Mouse (Mus musculus): Measurements from ENCODE around the gene E2f2. TPM values are rescaled to one million over a fixed set of nuclear protein-coding genes. Genes with fewer than 3 reads are reported as not detected.

Gene E2f2
- polyA plus RNA-seq, 1 experiment from 2014 or later, result 0.91 TPM

DNA sequence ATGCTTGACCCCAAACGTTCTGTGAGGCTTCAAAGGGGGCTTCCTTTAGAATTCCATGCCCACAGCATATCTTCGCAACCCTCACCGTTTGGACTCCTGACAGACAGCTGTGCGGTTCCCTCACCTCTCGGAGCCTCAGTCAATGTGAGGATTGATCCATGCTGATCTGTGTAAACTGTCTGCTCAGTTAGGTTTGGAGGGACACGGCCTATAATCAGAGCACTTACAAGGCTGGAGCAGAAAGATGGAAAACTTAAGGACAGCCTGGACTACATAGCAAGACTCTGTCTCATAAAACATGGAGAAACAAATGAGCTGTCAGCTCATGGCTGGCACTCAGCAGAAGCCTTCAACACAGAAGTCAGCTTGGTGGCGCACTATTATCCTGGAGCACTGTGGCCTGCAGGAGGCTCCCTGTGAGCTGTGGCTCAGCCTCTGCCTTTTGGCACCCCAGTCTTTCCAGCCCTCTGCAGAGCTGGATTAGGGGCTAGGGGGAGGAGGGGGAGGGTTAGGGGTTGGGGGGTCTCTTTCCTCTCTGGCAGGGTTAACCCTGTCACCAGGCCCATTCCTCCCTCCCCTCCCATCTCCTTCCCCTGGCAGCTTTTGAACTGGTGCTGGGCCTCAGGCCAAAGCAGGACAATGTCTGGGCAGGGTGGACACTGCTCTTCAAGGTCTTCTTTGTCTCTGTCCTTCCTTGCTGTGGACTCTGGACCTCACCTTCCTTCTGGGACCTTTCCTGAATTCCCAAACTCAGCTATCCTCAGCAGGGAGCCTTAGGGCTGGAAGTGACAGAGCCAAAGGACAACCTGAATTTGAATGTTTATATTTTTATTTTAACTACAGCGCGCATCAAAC, 36.1 kb upstream of the E2f2 start:
- WGBS, result 45% methylated on average over 9 of the region's 9 CpGs
- Histone ChIP-seq H3K4me3 (ENCODE audit: low read depth, low read length) (no peak overlapping the region), H3K4me1 (replicated peaks; ENCODE audit: control insufficient read depth, insufficient read depth) (peaks cover 6% of the 10 kb centered on the region; the same call in 1 of the 2 replicates), H3K9ac (ENCODE audit: low read length) (peak overlapping the region; percentile 18; the same call in 1 of the 2 replicates), H3K27ac (replicated peaks) (peak overlapping the region; percentile 93), H3K9me3 (ENCODE audit: control insufficient read depth, low read length) (no peaks in the 10 kb centered on the region), H3K36me3 (ENCODE audit: control insufficient read depth, insufficient read depth, low read length) (no peaks in the 10 kb centered on the region), H3K4me2 (replicated peaks; ENCODE audit: low read depth) (peak overlapping the region; percentile 90; the same call in 1 of the 2 replicates), H3K27me3 (ENCODE audit: control insufficient read depth, insufficient read depth, low read length) (no peaks in the 10 kb centered on the region)
- ATAC-seq (ENCODE audit: low FRiP score, low TSS enrichment) (no peak), DNase-seq (ENCODE audit: low spot score) (no peak)
- TF ChIP-seq CTCF (IDR thresholded peaks at IDR 0.05; ENCODE audit: low read depth), result peak; percentile 55
- TF ChIP-seq EP300 (optimal IDR thresholded peaks at IDR 0.05), result no peak

DNA sequence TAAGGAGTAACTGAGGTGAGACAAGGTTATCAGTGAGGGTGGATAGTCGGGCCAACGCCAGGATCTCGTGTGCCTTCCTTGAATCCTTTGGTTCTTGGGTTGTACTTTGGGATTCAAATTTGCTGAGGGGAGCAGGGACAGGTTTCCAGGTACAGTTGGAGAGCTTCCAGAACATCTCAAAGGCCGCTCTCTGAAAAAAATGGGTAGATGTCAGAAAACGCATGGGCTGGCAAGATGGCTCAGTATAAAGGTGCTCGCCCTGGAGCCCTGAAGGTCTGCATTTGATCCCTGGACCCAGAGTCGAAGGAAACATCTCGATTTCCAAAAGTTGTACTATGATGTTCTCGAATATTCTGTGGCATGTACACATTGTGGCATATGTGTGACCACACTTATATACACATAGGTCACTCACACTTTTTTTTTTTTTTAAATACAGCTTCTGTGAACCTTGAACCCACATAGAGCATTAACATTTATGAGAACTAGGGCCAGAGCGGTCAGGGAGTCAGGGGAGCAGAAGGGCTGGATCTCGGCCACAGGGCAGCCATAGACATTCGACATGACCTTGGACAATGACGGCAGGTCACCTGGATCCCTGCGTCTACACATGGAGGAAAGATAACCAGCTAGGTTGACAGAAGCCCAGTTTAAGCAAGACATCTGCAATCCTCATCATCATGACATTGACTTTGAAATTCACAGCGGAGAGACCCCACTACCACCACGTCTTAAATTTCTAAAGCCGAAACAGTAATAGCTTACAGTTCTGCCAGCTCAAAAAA, 32.7 kb upstream of the E2f2 start:
- Histone ChIP-seq H3K9me3 (ENCODE audit: control insufficient read depth, low read length) (no peaks in the 10 kb centered on the region), H3K4me1 (replicated peaks; ENCODE audit: control insufficient read depth, insufficient read depth) (peaks cover 17% of the 10 kb centered on the region), H3K9ac (ENCODE audit: low read length) (no peak overlapping the region), H3K36me3 (ENCODE audit: control insufficient read depth, insufficient read depth, low read length) (no peaks in the 10 kb centered on the region), H3K27me3 (ENCODE audit: control insufficient read depth, insufficient read depth, low read length) (no peaks in the 10 kb centered on the region), H3K4me3 (ENCODE audit: low read depth, low read length) (peak overlapping the region; percentile 16; the same call in 1 of the 2 replicates), H3K27ac (replicated peaks) (peak overlapping the region; percentile 97), H3K4me2 (replicated peaks; ENCODE audit: low read depth) (peak overlapping the region; percentile 30; the same call in 1 of the 2 replicates)
- no peak for TF ChIP-seq EP300 (optimal IDR thresholded peaks at IDR 0.05)
- no peak for TF ChIP-seq CTCF (IDR thresholded peaks at IDR 0.05; ENCODE audit: low read depth)
- ATAC-seq (ENCODE audit: low FRiP score, low TSS enrichment), result no peak
- no peak for DNase-seq (ENCODE audit: low spot score)
- 47% methylated on average over 17 of the region's 17 CpGs for WGBS

DNA sequence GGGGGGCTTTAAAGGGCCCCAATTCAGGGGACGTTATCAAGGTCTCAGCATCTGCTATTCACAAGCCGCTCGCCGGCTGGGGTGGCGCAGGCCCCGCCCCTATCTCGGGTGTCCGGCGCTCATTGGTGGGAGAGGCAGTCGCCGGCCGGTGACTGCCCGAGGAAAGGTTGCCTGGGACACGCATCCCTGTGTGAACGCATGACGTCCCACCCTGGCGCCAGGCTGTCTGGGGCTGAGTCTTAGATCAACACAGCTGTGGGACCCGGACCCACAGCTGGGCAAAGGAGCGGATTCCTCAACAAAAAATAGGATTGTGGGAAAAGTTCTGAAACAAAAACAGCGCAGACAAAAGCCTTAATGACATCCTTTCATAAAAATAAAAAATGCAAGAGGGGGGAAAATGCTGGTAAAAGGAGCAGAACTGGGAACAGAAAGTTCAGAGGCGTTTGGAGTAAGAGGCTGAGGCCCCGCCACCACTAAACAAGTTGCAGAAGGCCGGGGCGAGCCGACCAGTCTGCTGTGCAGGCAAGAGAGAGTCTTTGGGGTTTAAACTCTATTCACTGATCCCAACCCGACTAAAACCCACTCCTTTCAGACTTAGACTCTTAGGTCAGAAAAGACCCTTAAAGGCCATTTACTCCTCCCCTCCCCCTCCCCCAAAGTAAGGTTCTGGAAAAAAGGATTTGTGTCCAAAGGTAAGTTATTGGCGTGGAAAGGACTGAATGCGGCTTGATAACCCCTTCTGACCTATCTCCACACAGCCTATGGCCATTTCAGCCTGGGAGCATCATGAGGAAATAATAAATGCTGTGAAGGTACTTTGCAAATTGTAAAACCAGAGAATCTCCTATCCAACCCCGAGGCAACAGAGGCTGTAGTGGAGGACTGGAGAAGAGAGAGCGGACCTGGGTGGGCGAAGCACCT, 31.6 kb upstream of the E2f2 start:
- Histone ChIP-seq H3K4me1 (replicated peaks; ENCODE audit: control insufficient read depth, insufficient read depth) (peaks cover 18% of the 10 kb centered on the region), H3K4me2 (replicated peaks; ENCODE audit: low read depth) (peak overlapping the region; percentile 30), H3K36me3 (ENCODE audit: control insufficient read depth, insufficient read depth, low read length) (no peaks in the 10 kb centered on the region), H3K27me3 (ENCODE audit: control insufficient read depth, insufficient read depth, low read length) (no peaks in the 10 kb centered on the region), H3K27ac (replicated peaks) (peak overlapping the region; percentile 97), H3K9ac (ENCODE audit: low read length) (peak overlapping the region; percentile 35; the same call in 1 of the 2 replicates), H3K9me3 (ENCODE audit: control insufficient read depth, low read length) (no peaks in the 10 kb centered on the region), H3K4me3 (ENCODE audit: low read depth, low read length) (peak overlapping the region; percentile 16)
- TF ChIP-seq CTCF (IDR thresholded peaks at IDR 0.05; ENCODE audit: low read depth) (peak; percentile 28), EP300 (optimal IDR thresholded peaks at IDR 0.05) (peak; percentile 90)
- WGBS, result 7% methylated on average over 31 of the region's 31 CpGs
- peak; percentile 96 for DNase-seq (ENCODE audit: low spot score)
- peak; percentile 88 for ATAC-seq (ENCODE audit: low FRiP score, low TSS enrichment)

DNA sequence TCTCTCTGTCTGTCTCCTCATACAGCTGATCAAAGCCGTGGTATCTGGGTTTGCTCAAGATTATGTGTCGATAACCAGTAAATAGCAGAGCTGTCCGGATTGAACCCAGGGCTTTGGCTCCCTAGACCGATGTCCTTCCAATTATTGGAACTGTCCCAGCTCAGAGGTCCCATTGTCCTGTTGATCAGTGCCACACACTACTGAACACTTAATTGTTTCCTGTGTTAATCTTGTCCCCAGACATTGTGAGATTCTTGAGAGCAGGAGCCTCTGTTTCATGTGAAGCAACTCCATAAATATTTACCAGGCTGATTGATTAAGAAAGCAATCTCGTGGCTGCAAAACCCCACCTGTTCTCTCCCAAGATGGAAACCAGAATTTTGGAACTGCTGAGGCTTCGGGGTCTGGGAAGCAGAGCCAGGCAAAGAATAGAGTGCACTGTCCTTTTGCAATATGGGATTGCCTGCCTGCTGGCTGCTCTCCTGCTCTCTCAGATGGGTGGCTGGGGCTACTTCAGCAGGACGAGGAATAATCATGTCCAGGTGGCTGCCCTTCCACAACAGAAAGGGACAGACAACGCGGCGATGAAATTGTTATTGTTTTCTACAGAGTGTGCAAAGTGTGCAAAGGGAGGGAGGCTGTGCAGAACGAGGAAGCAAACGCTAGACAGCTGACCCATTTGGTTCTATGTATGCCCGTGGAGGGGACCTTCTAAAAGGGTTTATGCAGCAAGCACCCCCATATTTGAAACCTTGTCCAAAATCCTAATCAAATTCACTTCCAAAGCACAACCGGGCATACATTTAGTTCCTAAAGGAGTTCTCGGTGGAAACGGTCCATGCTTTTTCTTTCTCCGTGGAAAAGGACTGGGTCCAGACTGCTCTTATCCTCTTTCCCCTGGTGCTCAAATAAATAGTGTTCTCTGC, 29.7 kb upstream of the E2f2 start:
- WGBS, result 15% methylated on average over 17 of the region's 17 CpGs
- no peaks in the 10 kb centered on the region for H3K27me3 ChIP-seq (ENCODE audit: control insufficient read depth, insufficient read depth, low read length)
- no peaks in the 10 kb centered on the region for H3K9me3 ChIP-seq (ENCODE audit: control insufficient read depth, low read length)
- TF ChIP-seq EP300 (optimal IDR thresholded peaks at IDR 0.05) (no peak), CTCF (IDR thresholded peaks at IDR 0.05; ENCODE audit: low read depth) (no peak)
- H3K27ac ChIP-seq (replicated peaks), result peak overlapping the region; percentile 97
- H3K4me1 ChIP-seq (replicated peaks; ENCODE audit: control insufficient read depth, insufficient read depth), result peaks cover 21% of the 10 kb centered on the region
- peak overlapping the region; percentile 75 for H3K4me2 ChIP-seq (replicated peaks; ENCODE audit: low read depth)
- H3K9ac ChIP-seq (ENCODE audit: low read length), result peak overlapping the region; percentile 59
- H3K4me3 ChIP-seq (ENCODE audit: low read depth, low read length), result peak overlapping the region; percentile 82
- no peak for ATAC-seq (ENCODE audit: low FRiP score, low TSS enrichment)
- H3K36me3 ChIP-seq (ENCODE audit: control insufficient read depth, insufficient read depth, low read length), result no peaks in the 10 kb centered on the region
- DNase-seq (ENCODE audit: low spot score), result no peak
